Mouse (Mus musculus) testis, adult 2 months (tissue): ENCODE data around the gene Polr3h. TPM values are rescaled to one million over a fixed set of nuclear protein-coding genes. Genes with fewer than 3 reads are reported as not detected.
"Not testable (repeated sequence)": the region's sequence is repeated elsewhere in the genome, so short reads cannot be mapped to it uniquely, and the experiment has no call there.

Experiments used
- H3K27ac ChIP-seq: fragments of 200-500 bp; 2 replicates; pipeline ENCODE4 v1.5.1; 2012; ENCODE audit warnings: low read depth, low read length; ENCODE audit not compliant: control insufficient read depth, insufficient read depth
- H3K27me3 ChIP-seq: fragments of 200-500 bp; 2 replicates; pipeline ENCODE4 v1.6.1; 2012; ENCODE audit warnings: mild to moderate bottlenecking, low read length, moderate library complexity; ENCODE audit not compliant: control insufficient read depth, insufficient read depth
- H3K36me3 ChIP-seq: fragments of 200-500 bp; 2 replicates; pipeline ENCODE4 v1.6.1; 2012; ENCODE audit warnings: mild to moderate bottlenecking, low read length; ENCODE audit not compliant: control insufficient read depth, insufficient read depth
- H3K4me1 ChIP-seq: fragments of 200-500 bp; 2 replicates; pipeline ENCODE4 v1.6.1; 2012; ENCODE audit warnings: low read length; ENCODE audit not compliant: control insufficient read depth, insufficient read depth
- H3K4me3 ChIP-seq: fragments of 200-500 bp; 2 replicates; pipeline ENCODE4 v1.5.1; 2012; ENCODE audit warnings: low read depth, mild to moderate bottlenecking, low read length, moderate library complexity, mixed read lengths; ENCODE audit not compliant: control insufficient read depth
- CTCF ChIP-seq: fragments of 200-500 bp; IDR thresholded peaks from 2 replicates; pipeline ENCODE4 v1.5.1; 2012; ENCODE audit warnings: low read depth, mild to moderate bottlenecking, inconsistent platforms, low read length, moderate library complexity; ENCODE audit not compliant: control insufficient read depth, insufficient read depth, insufficient replicate concordance
- POLR2A ChIP-seq: fragments of 200-500 bp; IDR thresholded peaks from 2 replicates; pipeline ENCODE4 v1.6.1; 2012; ENCODE audit warnings: low read depth, mild to moderate bottlenecking, inconsistent platforms, low read length, moderate library complexity; ENCODE audit not compliant: control insufficient read depth
- polyA plus RNA-seq: library from polyadenylated mRNA; depleted of rRNA; stranded (reverse); fragments of >200 nt; gene quantifications from 2 replicates; pipeline ENCODE4 v1.2.3, GENCODE M21; 2012; rRNA removed

The Polr3h gene
- polyA plus RNA-seq, result 11.9 and 12.9 TPM in 2 replicates

GRCm38 (mm10) chr15:81925760-81926445 lies at the start of gene Polr3h:
Polr3h (minus strand) TSS chr15:81926240.
- H3K27ac ChIP-seq, result peak within 1 kb of the TSS; percentile 54
- no peaks in the 10 kb centered on the region; the same call in 1 of the 2 replicates for H3K36me3 ChIP-seq
- TF ChIP-seq CTCF (no peak), POLR2A (peak; percentile 54; the same call in 1 of the 2 replicates)
- no peaks in the 10 kb centered on the region for H3K27me3 ChIP-seq
- H3K4me3 ChIP-seq, result peak within 1 kb of the TSS; percentile 77
- H3K4me1 ChIP-seq, result peaks cover 15% of the 10 kb centered on the region

GRCm38 (mm10) chr15:81975156-81975555 lies 49.1 kb upstream of the Polr3h start:
- not testable (repeated sequence) for H3K27me3 ChIP-seq, H3K4me3 ChIP-seq, H3K36me3 ChIP-seq, H3K27ac ChIP-seq, H3K4me1 ChIP-seq

- H3K27me3 ChIP-seq, H3K4me3 ChIP-seq, H3K4me1 ChIP-seq, H3K27ac ChIP-seq, H3K36me3 ChIP-seq: not testable (repeated sequence)
These were observed 44.5 kb upstream of the Polr3h start for GRCm38 (mm10) chr15:81970498-81970897.

- not testable (repeated sequence) for H3K36me3 ChIP-seq, H3K4me1 ChIP-seq, H3K27ac ChIP-seq, H3K4me3 ChIP-seq, H3K27me3 ChIP-seq
These were observed 43.6 kb upstream of the Polr3h start for GRCm38 (mm10) chr15:81969635-81970034.

GRCm38 (mm10) chr15:81969173-81969572 lies 43.1 kb upstream of the Polr3h start:
- H3K4me3 ChIP-seq, result no peak overlapping the region
- H3K27ac ChIP-seq, result no peak overlapping the region
- no peaks in the 10 kb centered on the region for H3K27me3 ChIP-seq
- H3K4me1 ChIP-seq, result no peaks in the 10 kb centered on the region; the same call in 1 of the 2 replicates
- no peaks in the 10 kb centered on the region for H3K36me3 ChIP-seq
- TF ChIP-seq POLR2A, result no peak
- TF ChIP-seq CTCF, result no peak

- Histone ChIP-seq H3K4me1 (no peaks in the 10 kb centered on the region; the same call in 1 of the 2 replicates), H3K36me3 (no peaks in the 10 kb centered on the region), H3K27me3 (no peaks in the 10 kb centered on the region), H3K4me3 (no peak overlapping the region), H3K27ac (no peak overlapping the region)
- TF ChIP-seq CTCF, result no peak
- TF ChIP-seq POLR2A, result no peak
These were observed 42.4 kb upstream of the Polr3h start for GRCm38 (mm10) chr15:81968447-81968846.

GRCm38 (mm10) chr15:81967821-81968220 lies 41.8 kb upstream of the Polr3h start:
- Histone ChIP-seq H3K4me1 (no peaks in the 10 kb centered on the region; the same call in 1 of the 2 replicates), H3K27me3 (no peaks in the 10 kb centered on the region), H3K36me3 (no peaks in the 10 kb centered on the region), H3K27ac (no peak overlapping the region), H3K4me3 (no peak overlapping the region)
- no peak for TF ChIP-seq POLR2A
- TF ChIP-seq CTCF, result no peak

GRCm38 (mm10) chr15:81966062-81966829 lies 40.2 kb upstream of the Polr3h start:
- H3K27me3 ChIP-seq, result no peaks in the 10 kb centered on the region
- TF ChIP-seq POLR2A, result no peak
- TF ChIP-seq CTCF, result no peak
- H3K36me3 ChIP-seq, result no peaks in the 10 kb centered on the region
- no peak overlapping the region for H3K27ac ChIP-seq
- no peak overlapping the region for H3K4me3 ChIP-seq
- H3K4me1 ChIP-seq, result peaks cover 4% of the 10 kb centered on the region; the same call in 1 of the 2 replicates
